Mouse (Mus musculus) hindbrain, embryonic 15.5 days (tissue): ENCODE measurements around the gene Cited1. TPM values are rescaled to one million over a fixed set of nuclear protein-coding genes. Genes with fewer than 3 reads are reported as not detected.

Experiments
- microRNA-seq: library from miRNA; unstranded; fragments of <30 nt; microRNA quantifications from one replicate; pipeline ENCODE4, GENCODE M21; 2016
- polyA plus RNA-seq: library from polyadenylated mRNA; unstranded; fragments of >200 nt; fragmentation: Nextera tagmentation; extraction: Ambion mirVana; gene quantifications from 2 replicates; pipeline ENCODE4 v1.2.1, GENCODE M21; 2015

Cited1 gene
- polyA plus RNA-seq, 1 experiment from 2014 or later, result 14.0 TPM

Small RNA genes within 50 kb of the gene (microRNA-seq; reads per million reads assigned to microRNA genes)
- gene Gm26318, result not detected

Other genes starting within 250 kb of the Cited1 start
- 5.3 and 8.2 TPM in 2 replicates for gene Rtl5, start 180.9 kb downstream of the Cited1 start, polyA plus RNA-seq
- gene Pin4, start 132.7 kb downstream of the Cited1 start, polyA plus RNA-seq, result 52.9 and 65.0 TPM in 2 replicates
- gene Ercc6l, start 95.1 kb downstream of the Cited1 start, polyA plus RNA-seq, result 2.0 and 2.3 TPM in 2 replicates
- 350 and 382 TPM in 2 replicates for gene Rps4x, start 62.8 kb downstream of the Cited1 start, polyA plus RNA-seq